Mouse (Mus musculus) layer of hippocampus, adult 2 months (tissue): ENCODE measurements around the gene Ttll2. TPM values are rescaled to one million over a fixed set of nuclear protein-coding genes. Genes with fewer than 3 reads are reported as not detected.
"Not testable (repeated sequence)": the region's sequence is repeated elsewhere in the genome, so short reads cannot be mapped to it uniquely, and the experiment has no call there.

Source experiments
- DNase-seq, 2 experiments: peaks; one replicate each; pipeline ENCODE4 v3.0.0; 2022; ENCODE audit warnings: low spot score in 2 of 2
- H3K27ac ChIP-seq: fragments of 200-600 bp; 2 replicates; pipeline ENCODE4 v1.8.1; 2022
- H3K4me3 ChIP-seq: fragments of 200-600 bp; 2 replicates; pipeline ENCODE4 v1.8.1; 2022; ENCODE audit warnings: mild to moderate bottlenecking
- CTCF ChIP-seq: fragments of 200-600 bp; conservative IDR thresholded peaks from 2 replicates; pipeline ENCODE4 v1.8.1; 2022; ENCODE audit warnings: antibody characterized with exemption, mild to moderate bottlenecking, moderate library complexity
- total RNA-seq, 2 experiments: library from RNA; stranded (reverse); gene quantifications; 2 replicates each; pipeline ENCODE4 v1.2.3; 2021

Gene Ttll2
- total RNA-seq, 2 experiments from 2014 or later = not detected

GRCm38 (mm10) chr17:7306278-7307196 lies 46.0 kb downstream of the Ttll2 start:
- peak; percentile 44 to 71 for DNase-seq
- TF ChIP-seq CTCF = peak; percentile 73
- not testable (repeated sequence) for H3K4me3 ChIP-seq, H3K27ac ChIP-seq

Other genes with a start within 250 kb of the Ttll2 start
- 10 to 100 TPM; 34.4 to 34.6 TPM for gene Rps6ka2, start 182.6 kb downstream of the Ttll2 start, total RNA-seq
- under 1 TPM in 1 of 2 experiments, not detected in 1; 0.20 TPM for gene Tcp10a, start 28.1 kb downstream of the Ttll2 start, total RNA-seq
- not detected for gene Gm49630, start 19.3 kb upstream of the Ttll2 start, total RNA-seq
- gene Unc93a2, start 32.8 kb upstream of the Ttll2 start, total RNA-seq = not detected